Mouse (Mus musculus) erythroid progenitor cell, adult 5-6 weeks (primary cell): ENCODE measurements around the gene Sfrp5. TPM values are rescaled to one million over a fixed set of nuclear protein-coding genes. Genes with fewer than 3 reads are reported as not detected.

Source experiments
- ATAC-seq: replicated peaks from 2 replicates; pipeline ENCODE4 v1.8.0; 2016; ENCODE audit warnings: moderate number of reproducible peaks, mild to moderate bottlenecking, moderate TSS enrichment, inconsistent platforms; ENCODE audit not compliant: poor library complexity, low FRiP score, severe bottlenecking
- total RNA-seq, 2 experiments: library from RNA; stranded (forward) in 1 of 2; stranded (reverse) in 1 of 2; fragments of 150-400 nt in 1 of 2; fragments of 186-747, 209-891 nt in 1 of 2; gene quantifications; 2 replicates each; pipeline versions ENCODE4 v1.2.3 to v1.2.4; 2015 to 2017; ENCODE audit warnings: low replicate concordance in 2 of 2

The Sfrp5 gene
- total RNA-seq, 2 experiments from 2014 or later = not detected

DNA sequence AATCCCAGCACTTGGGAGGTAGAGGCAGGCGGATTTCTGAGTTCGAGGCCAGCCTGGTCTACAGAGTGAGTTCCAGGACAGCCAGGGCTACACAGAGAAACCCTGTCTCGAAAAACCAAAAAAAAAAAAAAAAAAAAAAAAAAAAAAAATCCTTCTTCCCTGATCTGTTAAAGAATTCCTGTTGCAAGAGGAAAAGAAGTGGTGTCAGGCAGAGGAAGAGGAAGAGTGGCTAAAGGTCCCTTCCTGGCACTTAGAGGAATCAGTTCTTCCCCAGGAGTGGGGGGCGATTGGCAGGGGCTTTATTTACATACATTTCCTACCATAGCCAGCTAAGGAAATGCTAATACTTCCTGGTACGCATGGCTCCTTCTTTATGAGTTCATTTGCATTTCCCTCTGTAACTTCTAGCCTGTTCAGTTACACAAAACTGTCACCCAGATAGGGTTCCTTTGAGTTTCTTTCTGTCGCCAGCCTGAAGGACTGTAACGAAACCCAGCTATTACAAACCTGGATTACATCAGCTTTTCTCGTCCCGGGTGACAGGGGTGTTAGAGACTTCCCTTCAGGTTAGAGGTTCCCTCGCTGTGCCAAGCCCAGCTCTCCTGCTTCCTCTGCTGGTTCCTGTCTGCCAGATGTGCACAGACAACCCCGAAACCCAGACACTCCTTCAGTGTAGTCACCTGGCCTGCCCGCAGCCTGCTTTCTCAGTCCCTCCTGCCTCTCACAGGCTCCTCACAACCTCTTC, 44.4 kb downstream of the Sfrp5 start:
- ATAC-seq = no peak

GRCm38 (mm10) chr19:42151990-42152389, 50.1 kb downstream of the Sfrp5 start:
- peak; percentile 70 for ATAC-seq

- ATAC-seq = no peak
These were observed 53.5 kb downstream of the Sfrp5 start for GRCm38 (mm10) chr19:42148569-42148860.

Other genes with a start within 250 kb of the Sfrp5 start
- gene Mms19, start 221.1 kb downstream of the Sfrp5 start, total RNA-seq (2015; ENCODE audit: low replicate concordance) = 20.5 and 73.5 TPM in 2 replicates
- gene Mms19, start 221.1 kb downstream of the Sfrp5 start, total RNA-seq (2017; ENCODE audit: low replicate concordance) = 10.1 and 15.4 TPM in 2 replicates
- 4.3 TPM in 1 of 2 replicates, not detected in the other for gene Ubtd1, start 220.5 kb downstream of the Sfrp5 start, total RNA-seq (2015; ENCODE audit: low replicate concordance)
- gene Ubtd1, start 220.5 kb downstream of the Sfrp5 start, total RNA-seq (2017; ENCODE audit: low replicate concordance) = 8.2 TPM in 1 of 2 replicates, not detected in the other
- gene Ankrd2, start 166.3 kb downstream of the Sfrp5 start, total RNA-seq (2015; ENCODE audit: low replicate concordance) = not detected in 2 replicates
- not detected in 2 replicates for gene Ankrd2, start 166.3 kb downstream of the Sfrp5 start, total RNA-seq (2017; ENCODE audit: low replicate concordance)
- not detected in 2 replicates for gene Hoga1, start 156.6 kb downstream of the Sfrp5 start, total RNA-seq (2015; ENCODE audit: low replicate concordance)
- gene Hoga1, start 156.6 kb downstream of the Sfrp5 start, total RNA-seq (2017; ENCODE audit: low replicate concordance) = not detected in 2 replicates
- not detected in 2 replicates for gene 4933411K16Rik, start 150.0 kb downstream of the Sfrp5 start, total RNA-seq (2015; ENCODE audit: low replicate concordance)
- not detected in 2 replicates for gene 4933411K16Rik, start 150.0 kb downstream of the Sfrp5 start, total RNA-seq (2017; ENCODE audit: low replicate concordance)
- gene Morn4, start 115.9 kb downstream of the Sfrp5 start, total RNA-seq (2015; ENCODE audit: low replicate concordance) = not detected in 2 replicates
- not detected in 2 replicates for gene Morn4, start 115.9 kb downstream of the Sfrp5 start, total RNA-seq (2017; ENCODE audit: low replicate concordance)
- gene Pi4k2a, start 111.8 kb downstream of the Sfrp5 start, total RNA-seq (2015; ENCODE audit: low replicate concordance) = 2.5 and 3.4 TPM in 2 replicates
- gene Pi4k2a, start 111.8 kb downstream of the Sfrp5 start, total RNA-seq (2017; ENCODE audit: low replicate concordance) = 2.1 and 3.3 TPM in 2 replicates
- gene Avpi1, start 73.2 kb downstream of the Sfrp5 start, total RNA-seq (2015; ENCODE audit: low replicate concordance) = 6.5 TPM in 1 of 2 replicates, not detected in the other
- gene Avpi1, start 73.2 kb downstream of the Sfrp5 start, total RNA-seq (2017; ENCODE audit: low replicate concordance) = 4.4 TPM in 1 of 2 replicates, not detected in the other
- 0.84 and 2.2 TPM in 2 replicates for gene Marveld1, start 54.9 kb downstream of the Sfrp5 start, total RNA-seq (2015; ENCODE audit: low replicate concordance)
- 1.9 and 3.9 TPM in 2 replicates for gene Marveld1, start 54.9 kb downstream of the Sfrp5 start, total RNA-seq (2017; ENCODE audit: low replicate concordance)
- 7.1 and 9.4 TPM in 2 replicates for gene Zfyve27, start 38.3 kb downstream of the Sfrp5 start, total RNA-seq (2015; ENCODE audit: low replicate concordance)
- gene Zfyve27, start 38.3 kb downstream of the Sfrp5 start, total RNA-seq (2017; ENCODE audit: low replicate concordance) = 6.1 and 16.9 TPM in 2 replicates
- not detected in 2 replicates for gene Golga7b, start 45.3 kb upstream of the Sfrp5 start, total RNA-seq (2015; ENCODE audit: low replicate concordance)
- not detected in 2 replicates for gene Golga7b, start 45.3 kb upstream of the Sfrp5 start, total RNA-seq (2017; ENCODE audit: low replicate concordance)
- not detected in 2 replicates for gene Crtac1, start 229.5 kb upstream of the Sfrp5 start, total RNA-seq (2015; ENCODE audit: low replicate concordance)
- not detected in 2 replicates for gene Crtac1, start 229.5 kb upstream of the Sfrp5 start, total RNA-seq (2017; ENCODE audit: low replicate concordance)